Mouse (Mus musculus): ENCODE measurements at regions not wholly inside any gene's neighbourhood (a gene's known extent, or its start where the extent isn't known, plus 50 kb on each side); places are given as distances from the start of the nearest gene placed in this dataset.

GRCm38 (mm10) chr11:20914297-20914997, 83.6 kb upstream of the Lgalsl start:
- TF ChIP-seq RAD21 (IDR thresholded peaks at IDR 0.05; ENCODE audit: low read depth, low read length) (no peak), CTCF (IDR thresholded peaks at IDR 0.05 in 2 of 3, conservative IDR thresholded peaks at IDR 0.05 in 1 of 3; ENCODE audit: control insufficient read depth in 1 of 3, insufficient read depth in 1 of 3, low read depth in 2 of 3, low read length in 3 of 3, poor library complexity in 1 of 3, severe bottlenecking in 1 of 3) (no peak), MAZ (IDR thresholded peaks at IDR 0.05; ENCODE audit: low read depth, low read length) (no peak), NELFE (IDR thresholded peaks at IDR 0.05; ENCODE audit: low read depth, low read length) (no peak)
